Mouse (Mus musculus) lung, adult 2 months (tissue): ENCODE results near the gene Them7.

Source experiments
- CTCF ChIP-seq: fragments of 200-500 bp; IDR thresholded peaks from 2 replicates; pipeline ENCODE4 v1.5.1; 2011; ENCODE audit warnings: mild to moderate bottlenecking, low read length, control low read depth; ENCODE audit not compliant: insufficient read depth
- POLR2A ChIP-seq: fragments of 200-500 bp; IDR thresholded peaks from 2 replicates; pipeline ENCODE4 v1.6.1; 2011; ENCODE audit warnings: low read depth, mild to moderate bottlenecking, control low read depth, low read length, borderline replicate concordance; ENCODE audit errors: extremely low read depth

DNA sequence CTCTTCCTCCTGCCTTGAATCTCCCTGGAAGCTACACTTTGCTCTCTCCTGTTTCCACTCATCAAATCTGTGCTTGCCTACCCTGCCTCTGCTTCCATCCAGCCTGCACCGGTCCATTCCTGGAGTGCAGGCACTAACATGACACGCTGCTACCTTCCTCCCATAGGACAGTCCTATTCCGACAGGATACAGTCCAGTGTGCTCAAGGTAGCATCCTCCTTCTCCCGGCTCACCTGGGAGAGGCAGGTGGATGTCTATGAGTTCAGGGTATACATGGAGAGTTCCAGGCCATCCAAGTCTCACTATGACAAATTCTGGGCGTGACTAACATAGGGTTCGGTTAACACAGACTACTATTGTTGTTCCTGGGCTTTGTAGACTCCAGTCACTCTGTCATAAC, 148.0 kb downstream of the Them7 start:
- TF ChIP-seq POLR2A, result no peak
- no peak for TF ChIP-seq CTCF
